Mouse (Mus musculus) lung, embryonic 14.5 days (tissue): ENCODE data around the gene Ccdc142. TPM values are rescaled to one million over a fixed set of nuclear protein-coding genes. Genes with fewer than 3 reads are reported as not detected.
A peak's percentile ranks its signal among the peaks of the same experiment; 100 is the strongest.

Experiments used
- ATAC-seq: fragments of 200-750 bp; cut with Nextera tagmentation; 2 replicates; pipeline ENCODE4 v1.8.0; 2017; ENCODE audit warnings: mild to moderate bottlenecking, moderate TSS enrichment, moderate library complexity; ENCODE audit not compliant: insufficient read depth
- DNase-seq: peaks from one replicate; pipeline ENCODE4 v3.0.0-alpha.2; 2015
- H3K27ac ChIP-seq: fragments of 300-500 bp; sonication (generic); 2 replicates; pipeline ENCODE4 v1.5.1; 2014; ENCODE audit warnings: low read depth, mild to moderate bottlenecking, moderate library complexity
- H3K27me3 ChIP-seq: fragments of 300-500 bp; sonication (generic); 2 replicates; pipeline ENCODE4 v1.6.1; 2014; ENCODE audit warnings: low read length, control low read depth; ENCODE audit not compliant: insufficient read depth
- H3K36me3 ChIP-seq: fragments of 300-500 bp; sonication (generic); 2 replicates; pipeline ENCODE4 v1.6.1; 2014; ENCODE audit warnings: control low read depth; ENCODE audit not compliant: insufficient read depth
- H3K4me1 ChIP-seq: fragments of 300-500 bp; sonication (generic); 2 replicates; pipeline ENCODE4 v1.6.1; 2014; ENCODE audit warnings: antibody characterized with exemption, control low read depth; ENCODE audit not compliant: insufficient read depth
- H3K4me2 ChIP-seq: fragments of 300-500 bp; sonication (generic); 2 replicates; pipeline ENCODE4 v1.6.1; 2014; ENCODE audit warnings: mild to moderate bottlenecking
- H3K4me3 ChIP-seq: fragments of 300-500 bp; sonication (generic); 2 replicates; pipeline ENCODE4 v1.5.1; 2014; ENCODE audit warnings: low read depth, low read length
- H3K9ac ChIP-seq: fragments of 300-500 bp; sonication (generic); 2 replicates; pipeline ENCODE4 v1.6.1; 2014
- H3K9me3 ChIP-seq: fragments of 300-500 bp; sonication (generic); 2 replicates; pipeline ENCODE4 v1.6.1; 2016; ENCODE audit warnings: low read depth, low read length, control low read depth
- CTCF ChIP-seq: IDR thresholded peaks from 2 replicates; pipeline ENCODE4 v1.5.1; 2016; ENCODE audit warnings: antibody characterized with exemption, low read depth
- WGBS: fragments of 180-500 bp; shearing (Covaris S2); extraction: QIAGEN DNeasy Blood & Tissue Kit; methylation state at CpG from one replicate; pipeline ENCODE4 v1.1.7; 2014; 5-methylcytosine and 5-hydroxymethylcytosine counted together
- polyA plus RNA-seq: library from polyadenylated mRNA; unstranded; fragments of >200 nt; fragmentation: Nextera tagmentation; extraction: Ambion mirVana; gene quantifications from 2 replicates; pipeline ENCODE4 v1.2.1, GENCODE M21; 2014

The Ccdc142 gene
- polyA plus RNA-seq, 1 experiment from 2014 or later: 3.0 TPM

GRCm38 (mm10) chr6:83065995-83066394 is 35.4 kb upstream of the Ccdc142 start:
- Histone ChIP-seq H3K9ac (no peak overlapping the region), H3K4me3 (no peak overlapping the region), H3K4me2 (no peak overlapping the region), H3K27ac (no peak overlapping the region), H3K9me3 (no peaks in the 10 kb centered on the region), H3K4me1 (no peaks in the 10 kb centered on the region), H3K27me3 (peaks cover 97% of the 10 kb centered on the region), H3K36me3 (no peaks in the 10 kb centered on the region)
- ATAC-seq (no peak), DNase-seq (no peak)
- 27% methylated on average over 8 of the region's 8 CpGs for WGBS
- no peak for TF ChIP-seq CTCF

- H3K4me2 ChIP-seq: no peak overlapping the region
- no peak for DNase-seq
- no peak for ATAC-seq
- no peaks in the 10 kb centered on the region for H3K4me1 ChIP-seq
- TF ChIP-seq CTCF: no peak
- no peaks in the 10 kb centered on the region for H3K9me3 ChIP-seq
- peaks cover 97% of the 10 kb centered on the region for H3K27me3 ChIP-seq
- 23% methylated on average over 6 of the region's 6 CpGs for WGBS
- H3K36me3 ChIP-seq: no peaks in the 10 kb centered on the region
- no peak overlapping the region for H3K27ac ChIP-seq
- no peak overlapping the region for H3K4me3 ChIP-seq
- H3K9ac ChIP-seq: no peak overlapping the region
Observed at GRCm38 (mm10) chr6:83066441-83066840, 35.0 kb upstream of the Ccdc142 start.

- Histone ChIP-seq H3K9me3 (no peaks in the 10 kb centered on the region), H3K4me2 (no peak overlapping the region), H3K36me3 (no peaks in the 10 kb centered on the region), H3K27me3 (peaks cover 96% of the 10 kb centered on the region), H3K4me3 (peak overlapping the region; percentile 27; the same call in 1 of the 2 replicates), H3K9ac (no peak overlapping the region), H3K4me1 (no peaks in the 10 kb centered on the region), H3K27ac (no peak overlapping the region)
- ATAC-seq (no peak), DNase-seq (no peak)
- TF ChIP-seq CTCF: no peak
- 3% methylated on average over 8 of the region's 8 CpGs for WGBS
Observed at GRCm38 (mm10) chr6:83068221-83068620, 33.2 kb upstream of the Ccdc142 start.

GRCm38 (mm10) chr6:83068706-83069487 is 32.5 kb upstream of the Ccdc142 start:
- no peak for TF ChIP-seq CTCF
- no peak for DNase-seq
- ATAC-seq: no peak
- H3K27me3 ChIP-seq: peaks cover 95% of the 10 kb centered on the region
- peak overlapping the region; percentile 50 for H3K4me2 ChIP-seq
- peak overlapping the region; percentile 27 for H3K4me3 ChIP-seq
- no peaks in the 10 kb centered on the region for H3K4me1 ChIP-seq
- H3K27ac ChIP-seq: no peak overlapping the region
- under 1% methylated on average over 81 of the region's 81 CpGs for WGBS
- no peaks in the 10 kb centered on the region for H3K36me3 ChIP-seq
- no peak overlapping the region for H3K9ac ChIP-seq
- H3K9me3 ChIP-seq: no peaks in the 10 kb centered on the region

GRCm38 (mm10) chr6:83069488-83070246 is 31.7 kb upstream of the Ccdc142 start:
- Histone ChIP-seq H3K4me1 (no peaks in the 10 kb centered on the region), H3K27me3 (peaks cover 95% of the 10 kb centered on the region), H3K9ac (no peak overlapping the region), H3K27ac (no peak overlapping the region), H3K4me3 (peak overlapping the region; percentile 27; the same call in 1 of the 2 replicates), H3K36me3 (no peaks in the 10 kb centered on the region), H3K4me2 (peak overlapping the region; percentile 36), H3K9me3 (no peaks in the 10 kb centered on the region)
- DNase-seq (no peak), ATAC-seq (0 out of 2 replicates have a peak, but pooled peaks have one; percentile 3)
- no peak for TF ChIP-seq CTCF
- 2% methylated on average over 68 of the region's 69 CpGs for WGBS

GRCm38 (mm10) chr6:83070247-83070310 is 31.3 kb upstream of the Ccdc142 start, which contains the start of gene Tlx2:
Gene Tlx2 (minus strand): TSS chr6:83070293.
- no peak within 1 kb of the TSS for H3K9ac ChIP-seq
- no peak within 1 kb of the TSS for H3K27ac ChIP-seq
- 0 out of 2 replicates have a peak, but pooled peaks have one; percentile 2 for ATAC-seq
- H3K4me2 ChIP-seq: peak within 1 kb of the TSS; percentile 50
- H3K36me3 ChIP-seq: no peaks in the 10 kb centered on the region
- no peaks in the 10 kb centered on the region for H3K4me1 ChIP-seq
- TF ChIP-seq CTCF: no peak
- peaks cover 95% of the 10 kb centered on the region for H3K27me3 ChIP-seq
- 4% methylated on average over 10 of the region's 10 CpGs for WGBS
- H3K4me3 ChIP-seq: peak within 1 kb of the TSS; percentile 27; the same call in 1 of the 2 replicates
- DNase-seq: no peak
- no peaks in the 10 kb centered on the region for H3K9me3 ChIP-seq
